ENCODE assay signal across 14 mouse cellular contexts in genomic region chr4:7559867-7560832, GRCm38 (mm10).
DNase-seq lines count a peak whose midpoint lies in the region; TF ChIP-seq lines count a peak whose summit lies in the region.
"Had no signal": no experiment of that assay in that cellular context is flagged by ENCODE, and none has a peak within 500 bp of the region (broad histone marks: within the 10 kb centered on the region; RNA-seq: fewer than 3 reads in every experiment).

No protein-coding gene starts in this region.

- no peak overlapping the region for H3K27ac ChIP-seq in kidney, adult 2 months (ENCODE audit: insufficient read depth, low read depth, low read length)
- H3K27ac ChIP-seq: heart, embryonic 15.5 days; hindbrain, embryonic 14.5 days; liver, embryonic 13.5 days had no signal

- peak; percentile 4 for DNase-seq in kidney, adult 2 months
- DNase-seq in kidney, postnatal 4 days: no peak
- peak; percentile 16 for DNase-seq in 416B (ENCODE audit: low read depth)
- DNase-seq in embryo, embryonic 11 days: peak; percentile 49
- DNase-seq in gonadal fat pad, adult 2 months (ENCODE audit: low read depth): peak; percentile 52
- no peak for DNase-seq in thymus, postnatal 14 days
- no peak for DNase-seq in thymus, postnatal 36 days
- no peak for DNase-seq in heart, adult 18-20 months
- DNase-seq: cerebellum, adult 9-11 months; kidney, postnatal 25 days; liver, embryonic 13.5 days had no signal

- no peak for TF ChIP-seq POLR2A in kidney, adult 2 months (IDR thresholded peaks at IDR 0.05; ENCODE audit: low read depth, low read length)

- H3K27me3 ChIP-seq in kidney, adult 2 months (replicated peaks; ENCODE audit: control insufficient read depth, insufficient read depth, low read length): no peaks in the 10 kb centered on the region
- H3K27me3 ChIP-seq: heart, embryonic 15.5 days; liver, embryonic 13.5 days had no signal

- no peaks in the 10 kb centered on the region for H3K4me1 ChIP-seq in kidney, adult 2 months (ENCODE audit: control insufficient read depth, insufficient read depth, low read length)
- H3K4me1 ChIP-seq: heart, embryonic 15.5 days; liver, embryonic 13.5 days had no signal

- H3K4me3 ChIP-seq in kidney, adult 2 months (ENCODE audit: insufficient read depth, low read depth, low read length): no peak overlapping the region
- H3K4me3 ChIP-seq: heart, embryonic 15.5 days; left cerebral cortex, adult 2 months; liver, embryonic 13.5 days had no signal

- H3K36me3 ChIP-seq in kidney, adult 2 months (ENCODE audit: control insufficient read depth, insufficient read depth, low read length): no peaks in the 10 kb centered on the region
- H3K36me3 ChIP-seq: heart, embryonic 15.5 days; liver, embryonic 13.5 days had no signal

- TF ChIP-seq CTCF in kidney, adult 2 months (conservative IDR thresholded peaks at IDR 0.05; ENCODE audit: insufficient read depth, insufficient read length, low read depth, low read length): no peak

- WGBS in kidney, adult 2 months: 42% methylated on average over 7 of the region's 7 CpGs

Comparison
In these comparisons a context has a peak if more than half of its experiments do, and no peak if none do; other contexts are left out.
1. DNase-seq: peak in kidney, adult 2 months (single experiment), 416B (single experiment), embryo, embryonic 11 days (single experiment) and gonadal fat pad, adult 2 months (single experiment); none in kidney, postnatal 4 days (0 of 2), thymus, postnatal 14 days (single experiment), thymus, postnatal 36 days (0 of 2) and heart, adult 18-20 months (0 of 2).